Mouse (Mus musculus): ENCODE results near the gene Ltf. TPM values are rescaled to one million over a fixed set of nuclear protein-coding genes. Genes with fewer than 3 reads are reported as not detected.

The Ltf gene
- polyA plus RNA-seq, 1 experiment from 2014 or later, result 0.63 TPM

DNA sequence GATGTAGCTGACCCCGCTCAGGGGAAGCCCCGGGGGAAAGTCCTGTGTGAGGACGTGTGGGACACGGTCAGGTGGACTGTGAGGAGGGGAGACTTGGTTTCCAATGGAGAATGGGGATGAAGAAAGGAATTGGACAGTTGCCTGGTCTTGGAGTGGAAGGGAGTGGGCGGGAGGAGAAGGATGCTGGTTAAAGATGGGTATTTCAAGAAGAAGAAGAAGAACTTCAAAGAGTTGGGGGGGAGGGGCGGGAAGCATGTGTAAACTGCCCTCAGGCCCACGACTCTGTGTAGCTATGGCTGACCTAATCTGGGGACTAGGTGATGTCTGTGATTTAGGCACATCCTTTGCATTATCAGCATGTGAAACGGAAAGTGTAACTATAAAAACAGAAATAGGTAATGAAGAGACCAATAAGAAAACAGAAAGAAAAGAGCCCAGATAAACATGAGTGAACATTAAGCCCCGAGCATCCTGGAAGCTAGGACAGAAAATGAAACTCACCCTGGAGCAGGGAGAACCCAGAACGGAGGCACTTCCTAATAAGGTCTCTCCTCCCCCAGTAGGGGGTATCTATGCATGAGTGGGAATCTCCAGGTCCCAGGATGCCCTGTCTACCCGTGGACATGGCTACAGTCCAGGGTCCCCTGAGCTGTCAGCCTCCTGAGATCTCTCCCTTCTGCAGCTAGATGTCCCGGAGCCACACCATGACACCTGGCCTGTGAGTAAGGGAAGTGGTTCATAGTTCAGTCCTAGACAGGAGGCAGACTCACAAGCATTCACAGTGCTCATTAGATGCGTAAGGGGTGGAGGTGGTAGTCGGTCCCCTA, 38.7 kb downstream of the Ltf start:
- H3K27me3 ChIP-seq, result no peaks in the 10 kb centered on the region
- ChIA-PET POLR2A (no interaction called here), CTCF (interaction anchor here (1.0 to 1.3 kb wide), 2 partner anchors 14 to 135 kb away, joined by 3 to 4 read pairs; no protein-coding TSS in a partner anchor)
- TF ChIP-seq CTCF (IDR thresholded peaks at IDR 0.05), result no peak
- DNase-seq (ENCODE audit: low read depth, low spot score) (no peak), ATAC-seq (no peak)
- in situ Hi-C loops (cut with MboI; ENCODE audit: low pct_unique_long_range_greater_than_20kb), result loop anchor here (5.0 kb wide), 1 partner anchor 140 kb away; the partner anchor contains the start of gene Fam240a

GRCm38 (mm10) chr9:111058943-111059556, 40.0 kb downstream of the Ltf start:
- POLR2A ChIA-PET, result no interaction called here
- CTCF ChIA-PET, result interaction anchor here (1.4 kb wide), 1 partner anchor 13 kb away, joined by 3 read pairs; no protein-coding TSS in a partner anchor
- in situ Hi-C loops (cut with MboI; ENCODE audit: low pct_unique_long_range_greater_than_20kb), result loop anchor here (5.0 kb wide), 1 partner anchor 142 kb away; the partner anchor contains the start of gene Fam240a
- no peak for TF ChIP-seq CTCF (IDR thresholded peaks at IDR 0.05)
- H3K27me3 ChIP-seq, result no peaks in the 10 kb centered on the region
- no peak for ATAC-seq
- DNase-seq (ENCODE audit: low read depth, low spot score), result no peak

DNA sequence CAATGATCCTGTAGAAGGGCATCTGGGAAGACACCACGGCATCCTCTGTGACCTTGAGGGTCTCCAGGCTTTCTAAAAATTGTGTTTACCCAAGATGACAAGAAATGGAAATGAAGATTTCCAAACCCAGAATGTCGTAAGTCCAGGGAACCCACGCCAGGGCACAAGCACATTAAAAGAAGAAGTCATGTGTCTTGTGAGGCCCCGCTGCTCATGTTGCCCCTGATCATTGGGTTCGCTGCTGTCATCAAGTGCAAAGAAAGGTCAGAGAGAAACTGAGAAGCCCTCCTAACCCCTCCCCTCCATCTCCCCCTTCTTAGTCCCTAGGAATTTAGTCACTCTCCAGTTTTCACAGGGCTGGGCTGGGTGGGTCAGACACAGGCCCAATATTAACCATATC, 43.8 kb downstream of the Ltf start:
- in situ Hi-C loops (cut with MboI; ENCODE audit: low pct_unique_long_range_greater_than_20kb), result no loop called here
- DNase-seq (ENCODE audit: low read depth, low spot score) (no peak), ATAC-seq (no peak)
- TF ChIP-seq CTCF (IDR thresholded peaks at IDR 0.05), result no peak
- H3K27me3 ChIP-seq, result no peaks in the 10 kb centered on the region
- POLR2A ChIA-PET, result no interaction called here
- CTCF ChIA-PET, result interaction anchor here (1.2 kb wide), 1 partner anchor 65 kb away, joined by 3 read pairs; no protein-coding TSS in a partner anchor

- no peak for TF ChIP-seq CTCF (IDR thresholded peaks at IDR 0.05)
- no peaks in the 10 kb centered on the region for H3K27me3 ChIP-seq
- ChIA-PET CTCF (no interaction called here), POLR2A (interaction anchor here (0.7 kb wide), 1 partner anchor 22 kb away, joined by 5 read pairs; no protein-coding TSS in a partner anchor)
- ATAC-seq, result no peak
- no peak for DNase-seq (ENCODE audit: low read depth, low spot score)
- in situ Hi-C loops (cut with MboI; ENCODE audit: low pct_unique_long_range_greater_than_20kb), result no loop called here
Measured at GRCm38 (mm10) chr9:111067052-111067451, 48.0 kb downstream of the Ltf start.

DNA sequence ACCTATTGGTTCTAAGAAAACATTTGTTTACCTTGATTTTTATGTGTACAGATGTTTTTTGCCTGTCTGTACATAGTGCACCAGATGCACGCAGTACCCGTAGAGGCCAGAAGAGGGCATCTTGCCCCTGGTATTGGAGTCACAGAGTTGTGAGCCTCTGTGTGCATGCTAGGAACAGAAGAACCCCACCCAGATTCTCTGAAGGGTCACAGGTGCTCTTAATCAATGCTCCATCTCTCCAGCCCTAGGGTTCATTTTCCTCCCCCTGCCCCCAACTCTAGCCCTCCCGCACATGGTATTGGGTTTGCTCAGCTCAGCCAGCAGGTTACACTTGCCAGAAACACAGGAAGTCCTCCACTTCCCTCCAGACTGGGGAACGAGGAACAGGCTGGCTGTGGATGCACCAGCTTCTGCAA, 51.5 kb downstream of the Ltf start:
- DNase-seq (ENCODE audit: low read depth, low spot score), result no peak
- TF ChIP-seq CTCF (IDR thresholded peaks at IDR 0.05), result peak; percentile 79
- no peaks in the 10 kb centered on the region for H3K27me3 ChIP-seq
- POLR2A ChIA-PET, result no interaction called here
- CTCF ChIA-PET, result interaction anchor here (1.0 to 8.6 kb wide), 7 partner anchors 10 to 147 kb away, joined by 4 to 131 read pairs (median 6); no protein-coding TSS in a partner anchor
- in situ Hi-C loops (cut with MboI; ENCODE audit: low pct_unique_long_range_greater_than_20kb), result loop anchor here (5.0 kb wide), 1 partner anchor 73 kb away; no protein-coding TSS in a partner anchor
- no peak for ATAC-seq

GRCm38 (mm10) chr9:111072175-111072574, 53.1 kb downstream of the Ltf start:
- peaks cover 2% of the 10 kb centered on the region for H3K27me3 ChIP-seq
- ATAC-seq, result peak; percentile 80
- in situ Hi-C loops (cut with MboI; ENCODE audit: low pct_unique_long_range_greater_than_20kb), result loop anchor here (5.0 kb wide), 1 partner anchor 75 kb away; no protein-coding TSS in a partner anchor
- POLR2A ChIA-PET, result interaction anchor here (1.5 kb wide), 1 partner anchor 74 kb away, joined by 9 read pairs; no protein-coding TSS in a partner anchor
- peak; percentile 90 for TF ChIP-seq CTCF (IDR thresholded peaks at IDR 0.05)
- DNase-seq (ENCODE audit: low read depth, low spot score), result peak; percentile 78
- CTCF ChIA-PET, result interaction anchor here (0.8 to 8.6 kb wide), 12 partner anchors 8 to 149 kb away, joined by 3 to 131 read pairs (median 4); partner anchors contain the start of gene Ccrl2

DNA sequence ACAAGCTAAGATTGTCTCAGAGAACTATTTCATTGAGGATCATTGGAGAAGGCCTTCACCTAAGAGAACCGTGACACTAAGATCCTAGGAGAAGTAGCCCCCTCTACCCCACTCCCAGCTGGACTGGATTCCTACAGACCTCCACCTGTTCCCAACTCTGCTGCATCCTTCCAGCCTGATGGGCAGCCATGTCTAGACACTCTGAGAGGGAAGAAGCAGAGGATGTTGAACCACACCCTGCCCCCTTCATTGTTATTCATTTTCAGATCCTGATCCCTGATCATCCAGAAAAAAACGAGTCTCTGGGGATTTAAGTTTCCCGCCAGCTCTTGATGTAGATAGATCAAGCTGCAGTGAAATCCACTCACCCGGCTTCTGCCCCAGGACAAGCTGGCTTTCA, 53.9 kb downstream of the Ltf start:
- peaks cover 2% of the 10 kb centered on the region for H3K27me3 ChIP-seq
- in situ Hi-C loops (cut with MboI; ENCODE audit: low pct_unique_long_range_greater_than_20kb), result loop anchor here (5.0 kb wide), 1 partner anchor 76 kb away; no protein-coding TSS in a partner anchor
- DNase-seq (ENCODE audit: low read depth, low spot score) (no peak), ATAC-seq (no peak)
- no peak for TF ChIP-seq CTCF (IDR thresholded peaks at IDR 0.05)
- ChIA-PET CTCF (interaction anchor here (1.1 to 8.6 kb wide), 7 partner anchors 10 to 150 kb away, joined by 3 to 131 read pairs (median 11); no protein-coding TSS in a partner anchor), POLR2A (interaction anchor here (1.5 kb wide), 1 partner anchor 75 kb away, joined by 9 read pairs; no protein-coding TSS in a partner anchor)

GRCm38 (mm10) chr9:111077745-111078144, 58.7 kb downstream of the Ltf start:
- POLR2A ChIA-PET, result no interaction called here
- no peak for ATAC-seq
- CTCF ChIA-PET, result interaction anchor here (2.4 kb wide), 1 partner anchor 81 kb away, joined by 9 read pairs; no protein-coding TSS in a partner anchor
- in situ Hi-C loops (cut with MboI; ENCODE audit: low pct_unique_long_range_greater_than_20kb), result no loop called here
- peaks cover 2% of the 10 kb centered on the region for H3K27me3 ChIP-seq
- TF ChIP-seq CTCF (IDR thresholded peaks at IDR 0.05), result peak; percentile 59
- no peak for DNase-seq (ENCODE audit: low read depth, low spot score)

DNA sequence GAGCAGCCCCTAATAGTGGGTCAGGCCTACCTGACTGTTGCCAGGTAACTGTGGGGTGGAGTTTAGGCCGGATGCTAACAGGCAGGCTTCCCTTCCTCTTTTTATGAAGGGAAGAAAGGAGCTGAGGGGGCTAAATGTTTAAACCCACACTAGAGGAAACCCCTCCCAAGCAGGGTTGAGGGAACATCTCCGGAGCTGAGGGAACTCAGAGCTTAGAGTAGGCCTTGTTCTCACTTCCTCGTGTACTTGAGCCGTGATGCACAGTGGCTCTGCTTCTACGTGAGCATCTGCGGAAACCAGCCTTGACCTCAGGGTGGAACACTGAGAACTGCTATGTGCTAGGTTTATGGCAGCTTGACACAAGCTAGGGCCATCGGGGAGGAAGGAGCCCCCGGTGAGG, 61.7 kb downstream of the Ltf start:
- DNase-seq (ENCODE audit: low read depth, low spot score) (no peak), ATAC-seq (no peak)
- ChIA-PET CTCF (interaction anchor here (1.0 to 1.8 kb wide), 2 partner anchors 10 to 158 kb away, joined by 3 to 6 read pairs; no protein-coding TSS in a partner anchor), POLR2A (no interaction called here)
- in situ Hi-C loops (cut with MboI; ENCODE audit: low pct_unique_long_range_greater_than_20kb), result no loop called here
- peaks cover 2% of the 10 kb centered on the region for H3K27me3 ChIP-seq
- no peak for TF ChIP-seq CTCF (IDR thresholded peaks at IDR 0.05)

DNA sequence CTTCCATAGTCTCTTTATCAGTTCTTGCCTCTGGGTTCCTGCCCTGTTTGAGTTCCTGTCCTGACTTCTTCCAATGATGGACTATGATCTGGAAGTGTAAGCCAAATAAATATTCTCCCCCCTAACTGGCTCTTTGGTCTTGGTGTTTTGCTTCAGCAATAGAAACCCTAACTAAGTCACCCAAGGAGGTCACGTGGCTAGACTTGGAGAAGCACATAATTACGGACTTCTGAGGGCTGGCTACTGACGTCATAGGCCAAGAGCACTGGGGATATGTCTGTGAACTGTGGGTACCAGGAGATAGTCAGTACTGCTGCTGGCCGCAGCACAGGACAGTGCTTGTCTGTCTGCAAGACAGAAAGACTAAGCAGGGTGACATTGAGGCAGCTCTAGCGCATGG, 62.7 kb downstream of the Ltf start:
- DNase-seq (ENCODE audit: low read depth, low spot score) (no peak), ATAC-seq (no peak)
- ChIA-PET CTCF (interaction anchor here (1.0 to 1.6 kb wide), 2 partner anchors 10 to 159 kb away, joined by 3 to 4 read pairs; no protein-coding TSS in a partner anchor), POLR2A (no interaction called here)
- no peaks in the 10 kb centered on the region for H3K27me3 ChIP-seq
- no peak for TF ChIP-seq CTCF (IDR thresholded peaks at IDR 0.05)
- in situ Hi-C loops (cut with MboI; ENCODE audit: low pct_unique_long_range_greater_than_20kb), result no loop called here

All from Patski (cell line).